Mouse (Mus musculus) cerebral cortex, adult 2 months (tissue): ENCODE results near the gene Ldb2.

ENCODE experiments used
- WGBS: fragments of 180-500 bp; shearing (Covaris S2); methylation state at CpG from one replicate; pipeline ENCODE4 v1.1.7; 2018; 5-methylcytosine and 5-hydroxymethylcytosine counted together

Gene Ldb2

GRCm38 (mm10) chr5:44799053-44799860 is at the start of gene Ldb2:
Gene Ldb2, minus strand, starts transcription at chr5:44799680.
- 5% methylated on average over 18 of the region's 19 CpGs for whole genome bisulfite sequencing

- WGBS = 71% methylated on average over 5 of the region's 5 CpGs
Measured at GRCm38 (mm10) chr5:44831287-44831686, 31.8 kb upstream of the Ldb2 start.

GRCm38 (mm10) chr5:44815506-44815905 is 16.0 kb upstream of the Ldb2 start:
- 85% methylated on average over 1 of the region's 1 CpGs for WGBS

- 69% methylated on average over 2 of the region's 2 CpGs for WGBS
Measured at GRCm38 (mm10) chr5:44805960-44806359, 6.5 kb upstream of the Ldb2 start.

GRCm38 (mm10) chr5:44801100-44801499 is 1.6 kb upstream of the Ldb2 start:
- 63% methylated on average over 3 of the region's 3 CpGs for WGBS

GRCm38 (mm10) chr5:44799861-44800260 is 381 bp upstream of the Ldb2 start:
- 42% methylated on average over 2 of the region's 2 CpGs for WGBS

GRCm38 (mm10) chr5:44798493-44798892 is 987 bp downstream of the Ldb2 start:
- 10% methylated on average over 3 of the region's 3 CpGs for WGBS

- WGBS = 9% methylated on average over 2 of the region's 2 CpGs
Measured at GRCm38 (mm10) chr5:44798056-44798455, 1.4 kb downstream of the Ldb2 start.

GRCm38 (mm10) chr5:44784591-44784990 is 14.9 kb downstream of the Ldb2 start:
- WGBS = 67% methylated on average over 3 of the region's 3 CpGs

GRCm38 (mm10) chr5:44779340-44779739 is 20.1 kb downstream of the Ldb2 start:
- 53% methylated on average over 4 of the region's 4 CpGs for WGBS

GRCm38 (mm10) chr5:44768472-44768871 is 31.0 kb downstream of the Ldb2 start:
- WGBS = 62% methylated on average over 8 of the region's 8 CpGs

GRCm38 (mm10) chr5:44764911-44765310 is 34.6 kb downstream of the Ldb2 start:
- WGBS = 79% methylated on average over 7 of the region's 7 CpGs

GRCm38 (mm10) chr5:44759178-44759577 is 40.3 kb downstream of the Ldb2 start:
- WGBS = 48% methylated on average over 4 of the region's 4 CpGs

- 53% methylated on average over 1 of the region's 1 CpGs for WGBS
Measured at GRCm38 (mm10) chr5:44754156-44754910, 45.1 kb downstream of the Ldb2 start.

GRCm38 (mm10) chr5:44745706-44746105 is 53.8 kb downstream of the Ldb2 start:
- 92% methylated on average over 1 of the region's 1 CpGs for WGBS

GRCm38 (mm10) chr5:44736366-44736765 is 63.1 kb downstream of the Ldb2 start:
- WGBS = 80% methylated on average over 3 of the region's 3 CpGs

GRCm38 (mm10) chr5:44734131-44734723 is 65.3 kb downstream of the Ldb2 start:
- WGBS = 56% methylated on average over 3 of the region's 3 CpGs

GRCm38 (mm10) chr5:44729646-44730310 is 69.7 kb downstream of the Ldb2 start:
- 48% methylated on average over 8 of the region's 8 CpGs for WGBS

GRCm38 (mm10) chr5:44727995-44728394 is 71.5 kb downstream of the Ldb2 start:
- 69% methylated on average over 11 of the region's 11 CpGs for WGBS

GRCm38 (mm10) chr5:44726546-44727476 is 72.7 kb downstream of the Ldb2 start:
- WGBS = 64% methylated on average over 14 of the region's 14 CpGs

GRCm38 (mm10) chr5:44725501-44725900 is 74.0 kb downstream of the Ldb2 start:
- WGBS = 84% methylated on average over 2 of the region's 2 CpGs
